Mouse (Mus musculus): ENCODE results near the gene Cnih2.

GRCm38 (mm10) chr19:5139640-5140039 lies 41.3 kb upstream of the Cnih2 start:
- no peak for TF ChIP-seq CTCF (IDR thresholded peaks at IDR 0.05; ENCODE audit: control insufficient read depth, insufficient read depth, insufficient replicate concordance, low read depth, low read length)
- no peak for TF ChIP-seq POLR2A (IDR thresholded peaks at IDR 0.05; ENCODE audit: control insufficient read depth, low read depth, low read length)

Data from testis, adult 2 months (tissue).